Mouse (Mus musculus) gastrocnemius, adult 2 months (tissue): Measurements from ENCODE around the gene Trafd1. TPM values are rescaled to one million over a fixed set of nuclear protein-coding genes. Genes with fewer than 3 reads are reported as not detected.
"Not testable (repeated sequence)": the region's sequence is repeated elsewhere in the genome, so short reads cannot be mapped to it uniquely, and the experiment has no call there.

ENCODE experiments used
- DNase-seq: peaks from one replicate; pipeline ENCODE4 v3.0.0; 2022
- H3K27ac ChIP-seq: fragments of 200-600 bp; 2 replicates; pipeline ENCODE4 v1.8.1; 2022; ENCODE audit warnings: mild to moderate bottlenecking
- H3K4me3 ChIP-seq: fragments of 200-600 bp; 2 replicates; pipeline ENCODE4 v1.8.1; 2022; ENCODE audit warnings: mild to moderate bottlenecking, moderate library complexity
- CTCF ChIP-seq: fragments of 200-600 bp; IDR thresholded peaks from 2 replicates; pipeline ENCODE4 v1.8.1; 2022; ENCODE audit warnings: antibody characterized with exemption, mild to moderate bottlenecking, moderate library complexity
- intact Hi-C: fragments of 180-260 bp; cut with DNase I; formaldehyde crosslinking; loops from one replicate; pipeline ENCODE4 v1.15.1; 2025
- total RNA-seq, 2 experiments: library from RNA; stranded (reverse); gene quantifications; 2 replicates each; pipeline ENCODE4 v1.2.3; 2021

Trafd1 gene
- total RNA-seq, 2 experiments from 2014 or later, result 36.8 to 37.0 TPM

- Histone ChIP-seq H3K27ac (no peak overlapping the region), H3K4me3 (no peak overlapping the region)
- intact Hi-C loops, result loop anchor here (5.0 kb wide), 1 partner anchor 163 kb away; no protein-coding TSS in a partner anchor
- TF ChIP-seq CTCF, result peak; percentile 52
- no peak for DNase-seq
Observed at GRCm38 (mm10) chr5:121380692-121381091, 4.7 kb downstream of the Trafd1 start.

GRCm38 (mm10) chr5:121378678-121379256 lies 6.7 kb downstream of the Trafd1 start:
- peak; percentile 51 for DNase-seq

GRCm38 (mm10) chr5:121376972-121377371 lies 8.5 kb downstream of the Trafd1 start:
- intact Hi-C loops, DNase-seq, H3K4me3 ChIP-seq, H3K27ac ChIP-seq: not testable (repeated sequence)
- peak; percentile 61 for TF ChIP-seq CTCF

More at GRCm38 (mm10) chr5:121378678-121379256, 6.7 kb downstream of the Trafd1 start:
- TF ChIP-seq CTCF, result no peak
- Histone ChIP-seq H3K4me3 (no peak overlapping the region), H3K27ac (peak overlapping the region; percentile 59)
- intact Hi-C loops, result no loop called here

GRCm38 (mm10) chr5:121374790-121375189 lies 10.6 kb downstream of the Trafd1 start:
- TF ChIP-seq CTCF, result no peak
- Histone ChIP-seq H3K27ac (no peak overlapping the region), H3K4me3 (no peak overlapping the region)
- DNase-seq, result no peak
- intact Hi-C loops, result no loop called here

- intact Hi-C loops, result no loop called here
- no peak for DNase-seq
- TF ChIP-seq CTCF, result no peak
Observed at GRCm38 (mm10) chr5:121371712-121372111, 13.7 kb downstream of the Trafd1 start.

DNA sequence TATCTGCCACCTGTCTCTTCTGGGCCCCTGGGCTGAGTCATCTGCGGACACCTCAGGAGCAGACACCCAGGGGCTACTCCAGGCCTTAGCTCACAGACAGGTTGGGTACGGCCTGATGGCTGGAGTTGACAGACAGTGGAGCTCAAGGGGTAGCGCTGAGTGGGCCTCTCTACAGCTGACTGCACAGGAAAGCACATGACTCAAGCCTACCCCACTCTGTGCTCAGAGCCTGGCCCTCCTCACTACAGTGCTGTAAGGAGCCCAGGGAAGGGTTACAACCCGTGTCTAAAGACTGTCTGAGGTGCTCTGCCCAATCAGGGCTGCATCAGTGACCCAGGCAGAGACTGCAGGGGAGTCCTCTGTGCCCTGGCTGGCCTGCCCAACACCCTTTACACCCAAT lies 18.2 kb downstream of the Trafd1 start:
- intact Hi-C loops, result no loop called here
- Histone ChIP-seq H3K27ac (no peak overlapping the region), H3K4me3 (no peak overlapping the region)
- TF ChIP-seq CTCF, result no peak
- no peak for DNase-seq

More at GRCm38 (mm10) chr5:121371712-121372111, 13.7 kb downstream of the Trafd1 start:
- H3K27ac ChIP-seq, result no peak overlapping the region
- no peak overlapping the region for H3K4me3 ChIP-seq

DNA sequence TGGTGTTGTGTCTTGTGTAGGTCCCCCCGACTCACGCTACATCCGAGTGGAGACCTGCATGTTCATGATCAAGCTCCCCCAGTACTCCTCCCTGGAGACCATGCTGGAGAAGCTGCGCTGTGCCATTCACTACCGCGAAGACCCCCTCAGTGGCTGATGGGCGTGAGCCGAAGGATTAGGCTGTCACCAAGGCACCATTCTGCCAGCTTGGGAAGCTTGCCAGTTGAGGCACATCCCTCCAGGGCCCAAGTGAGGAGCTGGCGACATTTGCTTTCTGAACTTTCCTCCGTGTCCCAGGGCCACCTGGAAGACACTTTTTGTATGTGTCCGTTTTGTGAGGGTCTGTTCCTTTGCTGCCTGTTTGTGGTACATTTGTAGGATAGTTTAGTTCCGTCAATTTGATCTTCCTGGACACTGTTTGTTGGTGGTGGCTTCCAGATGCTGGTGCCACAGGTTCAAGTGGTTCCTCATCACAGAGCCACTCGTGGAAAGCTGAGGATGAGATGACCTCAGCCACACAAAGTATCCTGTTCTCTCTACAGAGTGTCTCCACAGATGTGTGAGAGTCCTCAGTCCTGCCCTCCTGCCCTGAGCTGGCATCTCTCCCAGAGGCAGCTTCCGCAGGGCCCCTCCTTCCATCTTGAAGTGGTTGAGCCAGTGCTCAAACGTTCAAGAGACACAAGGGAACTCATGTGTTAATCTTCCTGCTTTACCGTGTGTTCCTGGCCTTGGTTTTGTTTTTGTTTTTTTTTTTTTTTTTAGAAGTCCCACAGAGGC lies 18.8 kb downstream of the Trafd1 start:
- no peak for DNase-seq
- no peak for TF ChIP-seq CTCF
- intact Hi-C loops, result no loop called here
- Histone ChIP-seq H3K4me3 (no peak overlapping the region), H3K27ac (no peak overlapping the region)

GRCm38 (mm10) chr5:121363441-121363840 lies 22.0 kb downstream of the Trafd1 start:
- peak overlapping the region; percentile 43; the same call in 1 of the 2 replicates for H3K27ac ChIP-seq
- no peak for TF ChIP-seq CTCF
- intact Hi-C loops, result no loop called here
- peak; percentile 62 for DNase-seq
- no peak overlapping the region for H3K4me3 ChIP-seq

GRCm38 (mm10) chr5:121361696-121362095 lies 23.7 kb downstream of the Trafd1 start:
- no peak overlapping the region for H3K4me3 ChIP-seq
- no peak for TF ChIP-seq CTCF
- peak overlapping the region; percentile 61; the same call in 1 of the 2 replicates for H3K27ac ChIP-seq
- intact Hi-C loops, result no loop called here
- peak; percentile 72 for DNase-seq

GRCm38 (mm10) chr5:121359229-121359628 lies 26.2 kb downstream of the Trafd1 start:
- DNase-seq, result no peak
- Histone ChIP-seq H3K27ac (no peak overlapping the region), H3K4me3 (no peak overlapping the region)
- intact Hi-C loops, result no loop called here
- TF ChIP-seq CTCF, result no peak

DNA sequence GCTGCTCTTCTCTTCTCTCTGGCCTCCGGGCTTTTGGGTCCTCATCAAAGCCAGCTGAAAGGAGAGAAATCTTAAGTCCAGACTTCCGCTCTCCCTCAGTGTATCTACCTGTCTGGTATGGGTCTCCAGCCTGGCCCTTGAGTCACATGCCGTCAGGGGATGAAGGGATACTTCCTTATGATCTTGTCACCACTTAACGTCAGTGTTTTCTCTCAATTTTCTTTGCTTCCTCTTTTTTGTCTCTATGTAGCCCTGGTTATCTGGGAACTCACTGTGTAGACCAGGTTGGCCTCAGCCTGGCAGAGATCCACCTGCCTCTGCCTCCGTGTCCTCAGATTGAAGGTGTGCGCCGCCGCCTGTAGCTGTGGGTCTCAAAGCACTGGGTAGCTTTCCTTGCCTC lies 41.4 kb downstream of the Trafd1 start:
- DNase-seq, result no peak
- H3K27ac ChIP-seq, result no peak overlapping the region
- no peak overlapping the region for H3K4me3 ChIP-seq
- intact Hi-C loops, result no loop called here
- TF ChIP-seq CTCF, result no peak

- Histone ChIP-seq H3K27ac (no peak overlapping the region), H3K4me3 (no peak overlapping the region)
- TF ChIP-seq CTCF, result no peak
- DNase-seq, result no peak
- intact Hi-C loops, result no loop called here
Observed at GRCm38 (mm10) chr5:121342490-121342889, 42.9 kb downstream of the Trafd1 start.

DNA sequence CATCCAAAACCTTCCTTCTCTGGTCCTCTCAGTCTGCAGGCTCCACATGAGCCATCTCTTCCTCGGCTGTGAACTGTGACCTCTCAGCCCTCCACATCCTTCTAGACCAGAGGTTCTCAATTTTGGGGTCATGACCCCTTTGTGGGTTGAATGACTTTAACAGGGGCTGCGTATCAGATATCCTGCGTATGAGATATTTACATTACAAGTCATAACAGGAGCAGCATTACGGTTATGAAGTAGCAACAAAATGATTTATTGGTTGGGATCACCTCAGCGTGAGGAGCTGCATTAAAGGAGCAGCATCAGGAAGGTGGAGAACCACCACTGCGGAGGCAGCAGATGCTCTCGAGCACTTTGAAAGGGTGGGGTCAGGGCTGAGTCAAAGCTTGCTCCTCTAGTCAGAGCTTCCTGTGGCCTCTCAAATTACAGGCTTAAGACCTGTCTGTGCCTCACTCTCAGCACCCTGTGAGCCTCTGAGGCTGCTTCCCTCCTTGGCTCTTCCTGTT lies 44.4 kb downstream of the Trafd1 start:
- intact Hi-C loops, result no loop called here
- no peak for DNase-seq
- Histone ChIP-seq H3K27ac (no peak overlapping the region), H3K4me3 (no peak overlapping the region)
- no peak for TF ChIP-seq CTCF
